Mouse (Mus musculus): Measurements from ENCODE around the gene Rora.

DNA sequence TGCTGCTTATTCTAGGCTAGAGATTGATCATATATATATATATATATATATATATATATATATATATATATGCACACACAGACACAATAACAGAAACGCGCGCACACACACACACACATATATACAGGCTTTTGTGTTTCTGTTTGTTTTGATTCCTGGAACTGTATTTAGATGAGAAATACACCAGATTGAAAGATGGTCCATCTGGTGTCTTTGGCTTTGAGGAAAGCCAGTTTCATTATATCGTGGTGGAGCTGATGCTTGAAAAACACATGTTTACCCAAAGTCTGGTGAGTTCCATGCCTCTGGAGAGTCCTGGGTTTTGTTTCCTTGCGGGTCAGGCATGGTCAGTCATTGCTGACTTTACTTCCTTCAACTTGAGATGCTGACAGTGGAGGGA, 169.7 kb downstream of the Rora start:
- TF ChIP-seq CTCF (IDR thresholded peaks at IDR 0.05; ENCODE audit: low read depth): no peak
- TF ChIP-seq EP300 (IDR thresholded peaks at IDR 0.05; ENCODE audit: low read depth): no peak
